Mouse (Mus musculus): ENCODE data around the gene Edaradd.
A peak's percentile ranks its signal among the peaks of the same experiment; 100 is the strongest.

Edaradd gene

GRCm38 (mm10) chr13:12460881-12461729 is 59.1 kb downstream of the Edaradd start:
- DNase-seq (ENCODE audit: low spot score in 2 of 2): peak; percentile 79 to 87

DNA sequence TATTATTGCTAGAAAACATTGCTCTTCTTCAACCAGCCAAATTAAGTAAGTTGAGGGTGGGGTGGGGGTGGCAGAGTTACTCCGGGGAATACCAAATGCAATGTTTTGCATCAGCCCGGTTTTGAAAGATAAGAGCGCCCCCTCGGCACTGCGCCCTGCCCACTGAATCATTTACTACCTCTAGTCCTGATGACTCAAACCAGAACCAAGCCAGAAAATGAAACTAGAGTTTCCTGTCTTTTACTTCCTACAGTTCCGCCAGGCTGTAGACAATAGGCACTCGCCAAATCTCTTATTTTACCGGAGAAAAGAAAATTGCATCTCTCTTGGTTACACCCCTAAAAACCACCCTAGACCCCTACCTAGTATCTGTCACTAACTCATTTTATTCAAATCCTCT is 59.8 kb downstream of the Edaradd start:
- DNase-seq (ENCODE audit: low spot score in 2 of 2): peak in 1 of 2 experiments; percentile 10

DNA sequence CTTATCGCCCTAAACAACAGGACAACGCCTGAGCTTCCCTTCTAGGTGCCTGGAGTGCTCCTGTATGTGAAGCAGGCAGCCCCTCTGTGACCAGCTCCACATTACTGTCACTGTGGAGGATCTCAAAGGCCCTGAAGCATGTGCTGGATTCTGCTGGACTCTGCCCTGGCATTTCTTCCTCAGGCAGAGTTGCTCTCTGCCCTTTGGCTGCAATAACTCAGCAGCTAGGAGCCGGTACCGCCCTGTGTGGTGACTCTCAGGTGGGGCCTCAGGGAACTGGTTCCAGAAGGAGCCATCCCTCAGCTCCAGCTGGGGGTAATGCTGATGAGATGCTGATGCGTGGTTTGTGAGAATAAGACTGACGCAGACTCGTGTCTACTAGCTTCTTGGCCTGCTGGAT is 63.5 kb downstream of the Edaradd start:
- DNase-seq (ENCODE audit: low spot score in 2 of 2): no peak

GRCm38 (mm10) chr13:12454686-12455390 is 65.4 kb downstream of the Edaradd start:
- DNase-seq (ENCODE audit: low spot score in 2 of 2): no peak

DNA sequence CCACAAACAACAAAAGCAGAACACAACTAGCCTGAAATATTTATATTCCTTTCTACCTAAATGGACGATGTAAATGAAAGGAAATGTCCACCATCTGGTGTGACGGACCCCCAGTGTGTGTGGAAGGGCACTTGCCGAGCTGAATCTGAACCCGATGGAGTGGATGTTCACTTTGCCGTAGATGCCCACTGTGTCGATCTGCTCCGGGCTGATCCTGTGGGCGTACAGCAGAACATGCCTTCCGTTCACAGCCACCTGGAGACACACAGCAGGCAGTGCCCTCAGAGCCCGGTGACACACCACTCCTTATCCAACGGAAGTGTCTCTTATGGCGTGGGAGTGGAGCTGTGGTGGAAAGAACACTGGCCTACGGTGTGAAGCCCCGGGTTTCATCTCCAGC is 67.1 kb downstream of the Edaradd start:
- no peak for DNase-seq (ENCODE audit: low spot score in 2 of 2)

DNA sequence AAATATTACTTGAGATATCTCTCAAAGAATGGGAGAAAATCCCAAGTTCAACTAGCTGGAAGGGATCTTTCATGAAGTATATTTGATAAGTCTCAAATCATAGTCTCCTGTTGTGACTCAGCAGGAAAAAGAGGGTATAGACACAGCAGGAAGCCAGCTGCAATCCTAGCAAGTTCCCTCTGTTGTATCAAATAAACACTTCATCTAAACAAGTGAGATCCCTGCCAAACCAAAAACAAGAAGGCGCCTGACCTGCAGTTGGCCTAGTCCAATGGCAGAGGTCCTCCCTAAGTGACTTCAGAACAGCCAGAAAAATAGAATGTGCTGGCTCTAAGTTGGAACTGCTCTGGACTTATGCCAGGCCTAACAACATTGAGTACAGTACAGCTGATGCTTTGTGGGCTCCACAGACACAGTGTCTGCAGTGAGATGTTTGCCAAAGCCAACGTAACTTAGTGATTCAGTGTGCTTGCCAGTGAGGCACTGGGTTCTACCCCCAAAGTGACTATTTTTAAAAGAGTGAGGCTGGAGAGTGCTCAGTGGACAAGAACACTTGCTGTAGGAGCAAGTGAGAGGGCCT is 78.1 kb downstream of the Edaradd start:
- no peak for DNase-seq (ENCODE audit: low spot score in 2 of 2)

- no peak for DNase-seq (ENCODE audit: low spot score in 2 of 2)
Observed at GRCm38 (mm10) chr13:12440813-12441212, 79.4 kb downstream of the Edaradd start.

- no peak for DNase-seq (ENCODE audit: low spot score in 2 of 2)
Observed at GRCm38 (mm10) chr13:12439586-12439985, 80.7 kb downstream of the Edaradd start.

DNA sequence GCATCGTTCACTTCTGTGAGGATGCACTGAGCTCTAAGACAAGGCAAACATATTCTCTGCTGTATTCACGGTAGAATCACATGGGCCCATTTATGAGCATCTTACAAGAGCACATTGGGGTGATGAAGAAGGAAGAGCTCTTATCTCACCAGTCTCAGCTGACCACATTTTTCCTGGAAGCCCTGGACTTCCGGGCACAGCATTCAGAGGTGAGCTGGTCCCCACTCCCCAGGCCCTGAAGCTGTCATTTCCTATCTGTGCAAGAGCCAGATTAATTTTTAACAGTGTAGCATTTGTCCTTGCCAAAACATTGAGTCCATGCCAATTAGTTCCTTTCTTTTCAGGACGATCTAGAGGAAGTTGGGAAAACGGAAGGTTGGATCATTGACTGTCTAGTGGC is 86.4 kb downstream of the Edaradd start:
- DNase-seq (ENCODE audit: low spot score in 2 of 2): no peak

GRCm38 (mm10) chr13:12428556-12428955 is 91.7 kb downstream of the Edaradd start:
- no peak for DNase-seq (ENCODE audit: low spot score in 2 of 2)
